Mouse (Mus musculus) spleen, adult 2 months (tissue): ENCODE measurements around the gene Gramd4.

Source experiments
- CTCF ChIP-seq: fragments of 200-500 bp; IDR thresholded peaks from 2 replicates; pipeline ENCODE4 v1.5.1; 2011; ENCODE audit warnings: mild to moderate bottlenecking, inconsistent platforms; ENCODE audit not compliant: insufficient read depth, insufficient read length, insufficient replicate concordance; ENCODE audit errors: extremely low read depth
- POLR2A ChIP-seq: fragments of 200-500 bp; IDR thresholded peaks from 2 replicates; pipeline ENCODE4 v1.6.1; 2011; ENCODE audit warnings: low read depth, low read length, inconsistent platforms

GRCm38 (mm10) chr15:86090578-86090977 is 33.1 kb downstream of the Gramd4 start:
- TF ChIP-seq POLR2A (no peak), CTCF (no peak)
